Mouse (Mus musculus) gastrocnemius, postnatal 14 days (tissue): ENCODE data around the gene Actl6b. TPM values are rescaled to one million over a fixed set of nuclear protein-coding genes. Genes with fewer than 3 reads are reported as not detected.

Experiments
- DNase-seq: peaks from one replicate; pipeline ENCODE4 v3.0.0; 2021; ENCODE audit warnings: mixed read lengths
- intact Hi-C: fragments of 180-260 bp; cut with DNase I; formaldehyde crosslinking; loops from one replicate; pipeline ENCODE4 v1.15.1; 2025; ENCODE audit warnings: low total_unique reads
- total RNA-seq, 2 experiments: library from RNA; stranded (reverse); gene quantifications; 2 replicates each; pipeline ENCODE4 v1.2.3; 2021

Gene Actl6b
- total RNA-seq, 2 experiments from 2014 or later: not detected

- peak; percentile 60 for DNase-seq
- intact Hi-C loops: loop anchor here (10.0 kb wide), 1 partner anchor 108 kb away; no protein-coding TSS in a partner anchor
These were observed 27.0 kb upstream of the Actl6b start for GRCm38 (mm10) chr5:137526192-137526936.

DNA sequence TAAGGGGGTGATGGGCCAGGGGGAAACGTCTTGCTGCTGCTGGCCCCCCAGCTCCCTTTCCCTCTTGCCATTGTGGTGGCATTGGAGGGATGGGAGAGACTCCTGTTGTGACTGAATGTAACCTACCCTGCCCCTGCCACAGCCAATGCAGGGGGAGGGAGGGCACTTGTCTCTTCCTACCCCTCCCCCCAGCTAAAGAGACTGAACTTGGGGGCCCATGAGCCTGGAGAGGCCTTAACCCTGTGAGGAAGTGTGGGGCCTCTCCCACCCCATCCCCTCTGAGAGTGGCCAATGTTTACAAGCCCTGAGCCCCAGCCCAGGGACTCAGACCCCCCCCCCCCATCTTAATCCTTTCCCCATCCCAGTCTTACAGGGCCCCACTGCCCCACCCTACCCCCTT lies 25.9 kb upstream of the Actl6b start:
- intact Hi-C loops: loop anchor here (10.0 kb wide), 1 partner anchor 107 kb away; no protein-coding TSS in a partner anchor
- DNase-seq: no peak

DNA sequence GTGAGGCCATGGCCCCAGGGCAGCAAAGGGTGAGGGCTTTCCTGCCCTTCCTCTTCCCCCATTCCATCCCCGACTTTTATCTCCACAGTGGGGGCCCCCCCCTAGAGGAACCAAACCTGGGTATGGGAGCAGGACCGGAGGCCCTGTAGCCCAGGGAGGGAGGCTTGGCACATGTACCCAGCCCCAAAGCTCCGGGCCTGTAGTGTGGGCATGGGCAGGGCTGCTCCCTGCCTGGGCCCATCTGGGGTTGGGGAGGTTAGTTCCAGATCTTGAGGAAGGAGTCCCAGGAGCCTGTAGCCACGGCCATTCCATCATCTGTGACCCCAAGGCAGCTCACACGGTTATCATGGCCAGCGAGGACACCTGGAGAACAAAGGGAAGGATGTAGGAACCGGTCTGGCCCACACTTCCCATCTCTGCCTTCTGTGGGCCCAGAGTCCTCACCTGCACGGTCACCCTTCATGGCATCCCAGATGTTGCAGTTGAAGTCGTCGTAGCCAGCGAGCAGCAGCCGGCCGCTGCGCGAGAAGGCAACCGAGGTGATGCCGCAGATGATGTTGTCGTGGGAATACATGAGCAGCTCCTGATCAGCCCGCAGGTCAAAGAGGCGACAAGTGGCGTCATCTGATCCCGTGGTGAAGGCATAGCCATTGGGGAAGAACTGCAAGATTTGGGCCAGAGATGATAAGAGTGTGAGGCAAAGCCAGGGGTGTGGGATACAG lies 24.9 kb upstream of the Actl6b start:
- intact Hi-C loops: loop anchor here (10.0 kb wide), 1 partner anchor 106 kb away; no protein-coding TSS in a partner anchor
- no peak for DNase-seq

DNA sequence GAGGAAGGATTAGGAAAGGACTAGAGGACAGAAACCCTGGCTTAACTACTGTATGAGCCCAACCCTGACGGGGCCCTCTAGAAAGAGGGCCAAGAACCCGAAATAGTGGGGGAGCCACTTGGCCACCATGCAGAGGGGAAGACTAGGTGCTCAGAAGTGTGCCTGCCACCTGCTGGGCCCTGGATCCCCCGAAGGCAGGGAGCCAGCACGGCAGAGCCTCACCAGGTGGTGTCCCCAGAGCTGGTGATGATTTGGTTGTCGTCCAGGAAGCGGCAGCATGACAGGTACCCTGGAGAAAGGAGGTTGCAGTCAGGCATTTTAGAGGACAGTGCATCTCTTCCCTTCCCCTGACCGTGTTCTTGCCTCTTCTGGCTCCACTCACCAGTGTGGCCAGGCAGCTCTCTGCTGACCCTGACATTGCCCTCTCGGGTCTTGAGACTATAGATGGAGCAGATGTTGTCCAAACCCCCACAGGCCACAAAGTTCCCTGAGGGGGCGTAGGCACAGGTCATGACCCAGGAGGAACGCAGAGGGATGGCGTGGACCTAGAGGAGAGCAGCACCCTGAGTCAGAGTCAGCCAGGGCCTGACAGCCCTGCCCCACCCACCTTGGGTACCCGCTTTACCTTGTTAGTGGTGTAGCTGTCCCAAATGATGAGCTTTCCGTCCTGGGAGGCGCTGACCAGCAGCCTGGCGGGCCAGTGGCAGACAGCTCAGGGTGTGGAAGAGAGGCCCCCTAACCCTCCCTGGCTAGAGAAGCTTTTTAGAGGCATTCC lies 23.9 kb upstream of the Actl6b start:
- intact Hi-C loops: loop anchor here (10.0 kb wide), 1 partner anchor 105 kb away; no protein-coding TSS in a partner anchor
- no peak for DNase-seq

DNA sequence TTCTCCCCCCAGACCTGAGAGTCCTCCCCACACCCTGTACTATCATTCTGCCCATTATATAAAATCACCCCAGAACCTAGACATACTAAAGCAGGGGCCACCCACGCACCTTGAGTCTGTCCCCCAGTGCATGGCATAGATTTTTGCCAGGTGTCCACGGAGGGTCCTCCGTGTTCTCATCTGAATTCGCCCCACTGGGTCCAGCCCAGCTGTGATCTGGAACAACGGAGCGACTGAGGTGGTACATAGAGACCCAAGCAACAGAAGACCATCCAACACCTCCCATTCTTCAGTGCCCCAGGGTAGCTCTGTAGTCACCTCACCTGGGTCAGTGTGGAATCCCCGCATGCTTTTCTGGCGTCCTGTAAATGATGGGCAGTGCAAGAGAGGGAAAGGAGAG lies 23.2 kb upstream of the Actl6b start:
- intact Hi-C loops: no loop called here
- DNase-seq: no peak

- intact Hi-C loops: no loop called here
- DNase-seq: peak; percentile 86
These were observed 22.5 kb upstream of the Actl6b start for GRCm38 (mm10) chr5:137530588-137531413.

- intact Hi-C loops: no loop called here
- DNase-seq: peak; percentile 69
These were observed 21.7 kb upstream of the Actl6b start for GRCm38 (mm10) chr5:137531414-137532130.

DNA sequence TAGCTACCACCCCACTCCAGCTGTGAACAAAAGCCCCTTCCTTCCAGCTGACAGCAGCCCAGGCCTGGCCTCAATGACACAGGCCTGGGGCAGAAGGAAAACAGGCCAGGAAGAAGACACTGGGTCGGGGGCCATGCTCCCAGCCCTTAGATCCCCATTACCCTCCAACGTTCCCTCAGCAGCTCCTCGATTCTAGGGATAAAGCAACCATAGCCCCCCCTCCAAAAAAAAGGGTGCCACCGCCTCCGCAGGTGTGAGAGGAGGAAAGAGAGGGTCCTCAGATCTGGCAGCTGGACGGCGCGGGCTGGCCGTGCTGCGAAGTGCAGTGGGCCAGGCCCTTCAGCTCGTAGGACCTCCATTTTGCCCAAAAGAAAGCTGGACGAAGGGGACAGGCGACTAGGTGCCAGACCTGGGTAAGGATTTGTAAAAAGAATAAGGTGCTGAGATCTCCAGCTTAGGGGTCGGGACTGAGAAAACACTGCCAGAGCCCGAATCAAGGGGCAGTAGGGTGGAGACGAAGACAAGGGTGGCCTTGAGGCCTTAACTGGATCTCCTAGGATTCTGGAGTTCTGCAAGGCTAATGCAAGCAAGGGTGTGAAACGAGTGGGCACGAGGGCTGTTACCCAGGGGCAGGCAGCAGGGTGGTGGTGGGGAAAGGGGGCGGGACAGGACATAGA lies 21.0 kb upstream of the Actl6b start:
- no peak for DNase-seq
- intact Hi-C loops: no loop called here

DNA sequence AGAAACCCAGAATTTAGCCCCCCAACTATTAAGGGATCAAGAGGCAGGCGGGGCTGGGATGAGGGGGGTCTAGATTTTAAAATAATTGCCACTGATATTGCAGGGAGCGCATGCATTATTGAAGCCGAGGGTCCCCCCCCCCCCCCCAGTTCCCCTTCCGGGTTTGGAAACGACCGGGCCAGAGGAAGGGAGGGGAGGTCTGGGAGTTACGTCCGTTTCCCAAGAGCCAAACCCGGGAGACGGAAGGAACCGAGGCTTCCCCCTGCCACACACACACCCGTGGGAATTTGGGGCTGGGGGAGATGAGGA lies 20.6 kb upstream of the Actl6b start:
- DNase-seq: no peak
- intact Hi-C loops: no loop called here

DNA sequence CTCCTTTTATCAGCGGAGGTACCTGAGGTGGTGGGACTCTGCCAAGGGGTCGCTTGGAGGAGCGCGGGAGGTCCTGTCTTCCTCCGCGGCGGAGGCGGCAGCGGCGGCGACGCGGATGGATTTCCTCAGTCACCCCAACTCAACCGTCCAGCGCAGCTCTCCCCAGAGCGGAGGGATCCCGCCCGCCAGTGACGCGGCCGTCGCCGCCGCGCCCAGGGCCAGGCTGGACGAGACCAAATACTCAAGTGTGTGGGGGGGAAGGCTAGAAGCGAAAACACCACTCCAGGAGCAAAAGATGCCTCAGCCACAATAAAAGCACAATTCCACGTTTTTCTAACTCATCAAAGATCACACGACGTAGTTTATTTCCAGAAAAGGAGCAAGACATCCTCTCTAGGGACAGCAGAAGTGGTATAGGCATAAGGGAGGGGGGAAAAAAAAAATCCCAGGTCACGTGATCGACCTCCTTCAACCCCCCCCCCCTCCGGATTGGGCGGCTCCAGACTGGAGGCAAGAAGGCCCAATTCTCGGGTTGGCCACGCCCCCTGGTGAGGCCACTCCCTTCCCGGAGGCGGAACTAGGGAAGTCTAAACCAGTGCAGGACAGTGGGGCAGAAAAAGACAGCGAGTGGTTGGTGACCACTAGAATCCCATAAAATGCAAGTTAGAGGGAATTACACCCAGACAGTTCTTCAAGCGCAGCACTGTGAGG lies 20.0 kb upstream of the Actl6b start, which contains the start of the genes Epo and Gnb2:
Gene Epo, minus strand, starts transcription at position 126 of the 711 bp plus-strand sequence.
Gene Gnb2, minus strand, starts transcription at position 394 of the 711 bp plus-strand sequence.
- DNase-seq: peak; percentile 100
- intact Hi-C loops: no loop called here

GRCm38 (mm10) chr5:137534762-137535161 lies 18.6 kb upstream of the Actl6b start:
- intact Hi-C loops: no loop called here
- DNase-seq: no peak

DNA sequence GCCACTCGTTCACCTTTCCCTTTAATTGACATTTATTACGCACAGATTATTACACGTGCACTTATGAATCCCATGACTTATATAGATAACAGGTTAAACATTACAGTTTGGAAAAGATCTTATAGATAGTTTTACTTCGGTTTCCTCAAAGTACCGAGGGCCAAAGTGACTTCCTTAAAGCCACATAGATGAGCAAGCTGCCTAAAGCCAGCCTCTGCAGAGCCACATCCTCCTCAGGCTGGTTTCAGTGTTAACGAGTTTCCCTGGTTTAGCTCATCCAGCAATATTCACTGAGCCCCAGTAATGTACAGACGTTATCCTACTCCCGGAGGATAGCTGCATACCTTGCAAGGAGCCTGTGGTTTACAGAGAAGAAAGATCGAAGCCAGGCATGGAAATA lies 18.0 kb upstream of the Actl6b start:
- intact Hi-C loops: no loop called here
- no peak for DNase-seq

DNA sequence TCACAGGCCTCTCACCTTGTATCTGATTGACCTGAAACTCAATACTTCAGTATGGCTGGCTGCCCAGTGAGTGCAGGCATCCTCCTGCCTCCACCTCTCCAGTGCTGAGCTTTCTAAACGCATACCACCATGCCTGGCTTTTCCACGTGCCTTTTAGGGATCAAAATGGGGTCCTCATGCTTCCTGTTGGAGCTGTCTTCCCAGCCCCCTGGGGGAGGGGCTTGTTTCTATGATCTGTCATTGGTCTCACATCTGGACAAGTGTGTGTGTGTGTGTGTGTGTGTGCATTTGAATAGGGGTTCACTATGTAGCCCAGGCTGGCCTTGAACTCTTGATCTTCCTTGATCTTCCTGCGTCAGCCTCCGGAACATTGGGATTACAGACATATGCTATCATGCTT lies 15.9 kb upstream of the Actl6b start:
- intact Hi-C loops: no loop called here

GRCm38 (mm10) chr5:137539291-137539801 lies 14.0 kb upstream of the Actl6b start:
- no peak for DNase-seq
- intact Hi-C loops: no loop called here

More for the DNA sequence above, 15.9 kb upstream of the Actl6b start:
- no peak for DNase-seq

GRCm38 (mm10) chr5:137540991-137541390 lies 12.3 kb upstream of the Actl6b start:
- intact Hi-C loops: no loop called here
- no peak for DNase-seq

- no peak for DNase-seq
- intact Hi-C loops: no loop called here
These were observed 11.4 kb upstream of the Actl6b start for GRCm38 (mm10) chr5:137541768-137542540.
